Mouse (Mus musculus) stomach, embryonic 14.5 days (tissue): Measurements from ENCODE around the gene Sema3b. TPM values are rescaled to one million over a fixed set of nuclear protein-coding genes. Genes with fewer than 3 reads are reported as not detected.
"Not testable (repeated sequence)": the region's sequence is repeated elsewhere in the genome, so short reads cannot be mapped to it uniquely, and the experiment has no call there.

ENCODE experiments used
- ATAC-seq: fragments of 200-750 bp; cut with Nextera tagmentation; 2 replicates; pipeline ENCODE4 v1.8.0; 2017; ENCODE audit warnings: low read depth, moderate TSS enrichment; ENCODE audit not compliant: insufficient number of reproducible peaks, insufficient read depth, low FRiP score
- H3K27ac ChIP-seq: fragments of 300-500 bp; sonication (generic); 2 replicates; pipeline ENCODE4 v1.5.1; 2014; ENCODE audit warnings: mild to moderate bottlenecking, low read length, moderate library complexity, mixed read lengths
- H3K27me3 ChIP-seq: fragments of 300-500 bp; sonication (generic); 2 replicates; pipeline ENCODE4 v1.6.1; 2014; ENCODE audit warnings: low read length, control low read depth, mixed read lengths; ENCODE audit not compliant: control insufficient read depth, insufficient read depth
- H3K36me3 ChIP-seq: fragments of 300-500 bp; sonication (generic); 2 replicates; pipeline ENCODE4 v1.6.1; 2014; ENCODE audit warnings: mild to moderate bottlenecking, control low read depth, low read length, moderate library complexity, mixed read lengths; ENCODE audit not compliant: control insufficient read depth, insufficient read depth
- H3K4me1 ChIP-seq: fragments of 300-500 bp; sonication (generic); 2 replicates; pipeline ENCODE4 v1.6.1; 2014; ENCODE audit warnings: low read length, control low read depth, mixed read lengths; ENCODE audit not compliant: control insufficient read depth, insufficient read depth
- H3K4me2 ChIP-seq: fragments of 300-500 bp; sonication (generic); replicated peaks from 2 replicates; pipeline ENCODE4 v1.6.1; 2014; ENCODE audit warnings: low read depth, low read length, control low read depth
- H3K4me3 ChIP-seq: fragments of 300-500 bp; sonication (generic); 2 replicates; pipeline ENCODE4 v1.5.1; 2014; ENCODE audit warnings: low read depth, low read length, control low read depth
- H3K9ac ChIP-seq: fragments of 300-500 bp; sonication (generic); replicated peaks from 2 replicates; pipeline ENCODE4 v1.6.1; 2014; ENCODE audit warnings: low read depth, mild to moderate bottlenecking, control low read depth, low read length, moderate library complexity, mixed read lengths
- H3K9me3 ChIP-seq: fragments of 300-500 bp; sonication (generic); 2 replicates; pipeline ENCODE4 v1.6.1; 2016; ENCODE audit warnings: low read depth, low read length, control low read depth; ENCODE audit not compliant: control insufficient read depth
- WGBS: fragments of 180-500 bp; shearing (Covaris S2); extraction: QIAGEN DNeasy Blood & Tissue Kit; methylation state at CpG from one replicate; pipeline ENCODE4 v1.1.7; 2014; 5-methylcytosine and 5-hydroxymethylcytosine counted together
- polyA plus RNA-seq: library from polyadenylated mRNA; unstranded; fragments of >200 nt; fragmentation: Nextera tagmentation; extraction: Ambion mirVana; gene quantifications from 2 replicates; pipeline ENCODE4 v1.2.1, GENCODE M21; 2014

The Sema3b gene
- polyA plus RNA-seq, 1 experiment from 2014 or later: 6.1 TPM

DNA sequence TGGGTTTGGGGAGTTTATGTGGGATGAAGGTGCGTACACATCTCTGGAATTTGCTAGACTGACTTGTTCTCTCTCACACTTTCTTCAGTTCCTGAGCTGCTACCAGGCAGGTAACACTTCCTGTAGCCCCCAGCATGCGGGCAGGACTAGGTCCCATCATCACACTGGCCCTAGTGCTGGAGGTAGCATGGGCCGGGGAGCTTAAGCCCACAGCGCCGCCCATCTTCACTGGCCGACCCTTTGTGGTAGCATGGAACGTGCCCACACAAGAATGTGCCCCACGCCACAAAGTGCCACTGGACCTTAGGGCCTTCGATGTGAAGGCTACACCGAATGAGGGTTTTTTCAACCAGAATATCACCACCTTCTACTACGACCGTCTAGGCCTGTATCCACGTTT is 39.0 kb downstream of the Sema3b start:
- no peaks in the 10 kb centered on the region for H3K27me3 ChIP-seq
- peaks cover 29% of the 10 kb centered on the region for H3K36me3 ChIP-seq
- H3K27ac ChIP-seq: no peak overlapping the region; the same call in 1 of the 2 replicates
- peaks cover 20% of the 10 kb centered on the region for H3K4me1 ChIP-seq
- H3K9me3 ChIP-seq: no peaks in the 10 kb centered on the region
- no peak for ATAC-seq
- peak overlapping the region; percentile 73 for H3K9ac ChIP-seq
- H3K4me3 ChIP-seq: peak overlapping the region; percentile 71
- H3K4me2 ChIP-seq: peak overlapping the region; percentile 83
- 32% methylated on average over 13 of the region's 13 CpGs for WGBS

DNA sequence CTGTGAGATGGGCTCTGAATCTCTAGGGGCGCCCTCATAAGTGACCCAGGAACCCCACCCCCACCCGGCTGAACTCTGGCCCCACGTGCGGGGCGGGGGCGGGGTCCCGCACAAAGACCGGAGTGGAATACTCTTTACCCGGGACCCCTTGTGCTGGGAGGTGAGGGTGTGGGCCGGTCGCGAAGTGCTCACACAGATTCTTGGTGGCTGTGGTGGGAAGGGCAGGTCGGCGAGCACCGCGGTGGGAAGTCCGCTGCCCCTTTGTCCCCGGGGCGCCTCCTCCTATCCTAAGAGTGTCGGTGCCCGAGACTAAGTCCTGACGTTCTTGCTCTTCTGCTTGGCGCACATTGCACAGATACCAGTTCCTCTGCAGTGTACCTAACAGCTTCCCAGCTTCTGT is 39.8 kb downstream of the Sema3b start:
- peak overlapping the region; percentile 83 for H3K4me2 ChIP-seq
- peaks cover 20% of the 10 kb centered on the region for H3K4me1 ChIP-seq
- no peaks in the 10 kb centered on the region for H3K27me3 ChIP-seq
- H3K4me3 ChIP-seq: peak overlapping the region; percentile 71
- peak overlapping the region; percentile 73 for H3K9ac ChIP-seq
- H3K36me3 ChIP-seq: peaks cover 29% of the 10 kb centered on the region
- peak overlapping the region; percentile 93 for H3K27ac ChIP-seq
- under 1% methylated on average over 23 of the region's 23 CpGs for WGBS
- peak; percentile 7; the same call in 1 of the 2 replicates for ATAC-seq
- no peaks in the 10 kb centered on the region for H3K9me3 ChIP-seq

DNA sequence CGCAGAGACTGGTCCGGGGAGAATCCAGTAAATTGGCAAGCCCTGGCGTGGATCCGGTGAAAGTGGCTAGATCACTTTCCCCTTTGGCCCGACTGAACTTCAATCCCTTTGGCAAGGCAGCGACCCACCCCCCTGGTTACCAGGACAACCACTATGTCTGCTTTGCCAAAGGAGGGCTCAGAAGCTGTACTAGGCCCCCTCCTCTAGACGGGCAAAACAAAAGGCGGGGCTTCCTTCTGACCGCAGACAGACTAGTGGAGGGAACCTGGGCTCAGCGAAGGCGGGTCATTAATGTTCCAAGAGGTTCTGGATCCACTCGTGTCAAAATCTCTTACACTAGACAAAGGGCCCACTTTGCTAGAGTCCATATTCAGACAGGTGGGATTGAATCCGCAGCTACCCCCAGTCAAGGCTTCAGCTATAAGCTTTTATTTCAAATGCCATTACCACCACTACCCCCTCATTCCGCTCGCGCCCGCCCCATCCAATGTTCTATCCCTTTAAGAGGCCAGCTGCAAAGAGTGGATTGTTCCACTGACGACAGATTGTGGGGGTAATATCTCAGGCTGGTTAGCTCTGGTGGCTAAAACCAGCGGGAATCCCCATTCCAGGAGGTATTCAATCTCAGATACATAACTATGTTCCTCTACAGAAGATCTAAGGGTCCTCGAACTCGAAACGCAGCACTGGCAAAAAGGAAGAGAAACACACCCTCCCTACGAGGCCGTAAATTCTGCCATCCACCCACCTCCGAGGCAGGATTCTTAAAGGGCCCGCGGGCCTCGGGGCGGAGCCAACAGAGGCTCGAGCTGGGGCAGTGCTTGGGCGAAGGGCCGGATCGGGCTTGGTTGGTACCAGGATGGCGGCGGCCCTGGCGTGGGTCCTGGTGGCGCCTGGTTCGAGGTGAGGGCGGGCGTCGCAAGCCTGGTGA is 40.4 kb downstream of the Sema3b start:
- peak; percentile 86 for ATAC-seq
- Histone ChIP-seq H3K4me1 (peaks cover 25% of the 10 kb centered on the region), H3K27ac (peak overlapping the region; percentile 93), H3K4me3 (peak overlapping the region; percentile 71), H3K36me3 (peaks cover 26% of the 10 kb centered on the region), H3K9ac (peak overlapping the region; percentile 73), H3K4me2 (peak overlapping the region; percentile 83), H3K9me3 (no peaks in the 10 kb centered on the region), H3K27me3 (no peaks in the 10 kb centered on the region)
- WGBS: under 1% methylated on average over 41 of the region's 41 CpGs

DNA sequence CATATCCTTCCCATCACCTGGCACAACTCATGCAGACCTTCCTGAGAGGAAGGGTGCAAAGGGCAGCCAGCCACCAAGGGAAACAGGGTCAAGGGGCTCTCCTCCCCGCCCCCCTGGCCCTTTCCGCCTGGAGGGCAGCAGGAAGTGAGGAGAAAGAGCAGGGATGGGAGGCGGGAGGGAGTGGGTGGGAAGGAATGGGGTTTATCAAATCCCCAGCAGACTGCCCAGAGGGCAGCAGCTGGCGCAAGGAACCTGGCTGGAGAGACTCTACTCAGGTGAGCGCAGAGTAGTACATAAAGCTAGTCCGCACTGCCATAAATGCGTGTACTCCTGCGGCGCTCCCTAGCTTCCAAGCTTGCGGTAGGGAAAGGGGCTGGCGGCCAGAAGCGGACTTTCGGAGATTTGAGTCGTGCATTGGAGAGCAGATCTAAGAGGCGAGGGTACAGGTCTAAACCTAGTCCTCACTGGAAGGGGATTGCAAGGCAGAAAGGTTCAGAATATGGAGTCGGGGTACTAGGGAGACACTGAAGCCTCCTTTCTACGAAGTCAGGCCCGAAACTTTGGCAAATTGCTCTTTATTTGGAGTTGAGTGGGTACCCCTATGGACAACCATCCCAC is 41.2 kb downstream of the Sema3b start, which contains the start of gene Hyal2:
Gene Hyal2 (plus strand): TSS at position 244 of the 618 bp plus-strand sequence.
- Histone ChIP-seq H3K9ac (peak within 1 kb of the TSS; percentile 73), H3K4me1 (peaks cover 26% of the 10 kb centered on the region), H3K4me3 (peak within 1 kb of the TSS; percentile 71), H3K27ac (peak within 1 kb of the TSS; percentile 93), H3K4me2 (peak within 1 kb of the TSS; percentile 83), H3K27me3 (no peaks in the 10 kb centered on the region), H3K9me3 (no peaks in the 10 kb centered on the region), H3K36me3 (peaks cover 19% of the 10 kb centered on the region)
- ATAC-seq: no peak
- 7% methylated on average over 18 of the region's 18 CpGs for WGBS

DNA sequence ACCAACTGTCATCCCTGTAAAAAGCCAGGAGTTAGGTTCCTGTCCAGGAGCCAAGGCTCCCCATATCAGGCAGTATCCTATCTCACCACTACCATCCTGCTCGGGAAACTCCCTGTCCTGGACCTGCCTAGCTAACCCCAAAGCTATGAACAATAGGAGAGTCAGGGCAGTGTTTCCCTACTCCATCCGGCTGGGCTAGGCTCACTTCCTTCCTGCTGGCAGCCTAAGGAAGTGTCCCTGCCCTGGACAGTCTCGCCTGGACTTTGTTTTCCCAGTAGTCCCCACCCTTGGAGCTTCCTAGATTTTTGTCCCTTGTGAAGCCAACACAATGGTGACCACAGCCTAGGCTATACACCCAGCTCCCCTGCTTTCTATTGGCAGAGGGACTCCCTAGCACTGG is 42.2 kb downstream of the Sema3b start:
- Histone ChIP-seq H3K27me3 (no peaks in the 10 kb centered on the region), H3K4me2 (no peak overlapping the region), H3K36me3 (peaks cover 12% of the 10 kb centered on the region), H3K4me3 (no peak overlapping the region), H3K9ac (no peak overlapping the region), H3K27ac (peak overlapping the region; percentile 93; the same call in 1 of the 2 replicates), H3K4me1 (peaks cover 26% of the 10 kb centered on the region), H3K9me3 (no peaks in the 10 kb centered on the region)
- no peak for ATAC-seq
- 62% methylated on average over 3 of the region's 3 CpGs for WGBS

DNA sequence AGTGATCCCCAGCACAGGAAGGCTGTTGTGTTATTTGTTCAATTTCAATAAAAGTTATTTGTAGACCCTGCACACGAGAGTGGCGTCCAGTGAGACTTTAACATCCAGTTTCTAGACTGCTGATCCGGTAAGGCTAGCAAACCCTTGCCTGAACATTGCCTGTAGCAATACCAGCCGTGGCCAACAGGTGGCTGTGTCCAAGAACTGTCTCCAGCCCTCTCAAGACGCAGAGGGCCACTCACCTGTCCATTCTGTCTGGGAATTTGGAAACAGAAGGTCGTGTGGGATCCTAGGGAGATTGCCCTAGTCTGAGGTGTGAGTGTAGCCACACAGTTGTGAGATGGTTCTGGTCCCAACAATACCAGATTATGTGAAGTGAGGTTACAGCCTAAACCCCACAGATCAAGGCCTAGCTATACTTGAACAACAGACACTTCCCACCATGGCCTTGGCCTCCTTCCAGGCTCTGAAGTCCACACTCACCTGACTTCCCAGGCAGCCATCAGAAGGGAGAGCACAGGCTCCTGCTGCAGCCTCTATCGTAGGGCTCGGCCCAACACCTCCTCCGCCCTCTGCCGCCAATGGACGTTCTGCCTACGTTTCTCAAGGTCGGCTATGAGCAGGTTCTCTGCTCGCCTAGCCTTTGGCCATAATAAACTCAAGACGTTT is 42.9 kb downstream of the Sema3b start:
- Histone ChIP-seq H3K36me3 (peaks cover 15% of the 10 kb centered on the region), H3K9ac (no peak overlapping the region), H3K4me2 (peak overlapping the region; percentile 6; the same call in 1 of the 2 replicates), H3K4me3 (no peak overlapping the region), H3K27me3 (no peaks in the 10 kb centered on the region), H3K27ac (peak overlapping the region; percentile 49; the same call in 1 of the 2 replicates), H3K4me1 (peaks cover 26% of the 10 kb centered on the region), H3K9me3 (no peaks in the 10 kb centered on the region)
- 53% methylated on average over 15 of the region's 15 CpGs for WGBS
- no peak for ATAC-seq

DNA sequence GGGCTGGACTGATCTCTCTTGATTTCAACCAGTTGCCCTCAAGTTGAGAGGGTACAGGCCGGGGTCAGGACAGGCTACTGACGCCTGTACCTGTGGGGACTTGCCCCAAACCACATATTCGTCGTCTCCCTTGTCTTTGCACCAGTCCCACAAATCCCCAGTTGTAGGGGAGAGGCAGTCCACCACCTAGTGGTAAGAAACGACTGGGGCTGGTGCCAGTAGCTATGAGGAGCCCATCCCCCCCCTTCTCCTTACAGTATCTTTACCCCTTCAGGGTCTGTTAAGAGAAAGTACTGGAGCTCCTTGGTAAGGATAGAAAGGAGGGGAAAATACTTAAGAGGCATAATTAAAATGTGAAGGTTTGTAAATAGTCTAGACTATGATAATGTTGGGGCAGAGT is 43.5 kb downstream of the Sema3b start:
- Histone ChIP-seq H3K4me1 (peaks cover 21% of the 10 kb centered on the region), H3K36me3 (peaks cover 20% of the 10 kb centered on the region), H3K27ac (0 out of 2 replicates have a peak overlapping the region, but pooled peaks have one; percentile 33)
- not testable (repeated sequence) for H3K4me3 ChIP-seq, H3K27me3 ChIP-seq, ATAC-seq, H3K9ac ChIP-seq, H3K4me2 ChIP-seq, H3K9me3 ChIP-seq
- 52% methylated on average over 5 of the region's 5 CpGs for WGBS

DNA sequence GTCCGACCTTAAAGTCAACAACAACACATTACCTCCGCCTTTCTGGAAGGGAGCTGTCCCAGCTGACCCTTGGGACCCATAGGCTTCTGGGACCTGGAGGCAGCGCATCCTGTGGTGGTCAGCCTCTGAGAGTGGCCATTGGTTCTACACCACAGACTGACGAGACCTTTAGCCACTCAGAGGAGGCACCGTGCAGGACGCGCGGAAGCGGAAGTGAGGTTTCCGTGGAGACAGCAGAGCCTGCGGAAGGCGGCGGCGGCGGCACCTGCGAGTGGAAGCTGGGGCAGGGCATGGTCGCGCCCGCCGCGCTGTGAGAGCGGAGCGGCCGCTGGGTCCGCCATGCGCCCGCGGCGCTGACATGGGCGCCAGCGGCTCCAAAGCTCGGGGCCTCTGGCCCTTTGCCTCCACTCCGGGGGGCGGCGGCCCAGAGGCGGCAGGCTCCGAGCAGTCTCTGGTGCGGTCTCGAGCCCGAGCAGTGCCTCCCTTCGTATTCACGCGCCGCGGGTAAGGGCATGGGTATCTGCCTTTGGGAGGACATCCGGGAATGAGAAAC is 45.9 kb downstream of the Sema3b start, which contains the start of gene Tusc2:
Gene Tusc2 (plus strand): TSS at position 227 of the 553 bp plus-strand sequence.
- Histone ChIP-seq H3K27ac (peak within 1 kb of the TSS; percentile 63; the same call in 1 of the 2 replicates), H3K9ac (peak within 1 kb of the TSS; percentile 68), H3K36me3 (peaks cover 40% of the 10 kb centered on the region), H3K4me3 (peak within 1 kb of the TSS; percentile 83), H3K27me3 (no peaks in the 10 kb centered on the region), H3K9me3 (no peaks in the 10 kb centered on the region), H3K4me1 (peaks cover 12% of the 10 kb centered on the region), H3K4me2 (peak within 1 kb of the TSS; percentile 83)
- under 1% methylated on average over 44 of the region's 46 CpGs for WGBS
- peak; percentile 95 for ATAC-seq
